Comparison of ENCODE assay signal across 7 mouse cellular contexts in the genomic region with DNA sequence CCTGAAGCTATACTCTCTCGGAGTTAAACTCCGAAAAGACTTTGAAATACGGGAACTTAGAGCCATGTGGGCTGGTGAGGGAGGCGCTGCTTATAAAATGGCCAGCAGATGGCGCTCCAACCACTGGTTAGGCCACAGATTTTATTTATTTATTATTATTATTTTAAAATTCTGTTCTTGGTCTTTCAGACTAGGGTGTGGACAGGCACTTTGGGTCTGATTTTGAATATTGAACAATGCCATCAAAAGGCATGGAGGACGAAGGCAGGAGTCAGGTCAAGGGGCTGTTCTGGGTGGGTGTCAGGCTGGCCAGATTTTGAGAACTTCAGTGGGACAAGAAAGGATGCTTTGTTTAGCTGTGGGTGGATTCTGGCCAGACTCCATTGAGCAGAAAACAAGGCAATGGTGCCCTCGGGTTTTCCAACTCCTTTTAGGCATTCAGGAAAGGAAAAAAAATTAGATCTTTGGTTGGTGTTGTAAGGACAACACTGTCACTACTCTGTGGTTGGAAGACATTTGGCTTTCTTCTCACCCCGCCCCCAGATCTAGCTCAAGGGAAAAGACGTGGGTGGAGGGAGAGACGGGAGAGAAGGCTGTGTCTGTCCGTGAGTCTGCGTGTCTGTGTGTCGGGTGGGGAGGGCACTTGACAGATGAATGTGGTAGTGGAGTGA.
DNase-seq lines count a peak whose midpoint lies in the region; ATAC-seq lines count a peak whose summit lies in the region.

No protein-coding gene starts in this region.

- no peaks in the 10 kb centered on the region for H3K9me3 ChIP-seq in forebrain, embryonic 12.5 days
- no peaks in the 10 kb centered on the region for H3K9me3 ChIP-seq in hindbrain, embryonic 10.5 days

- peaks cover 42% of the 10 kb centered on the region for H3K27me3 ChIP-seq in forebrain, embryonic 12.5 days
- peaks cover 57% of the 10 kb centered on the region for H3K27me3 ChIP-seq in hindbrain, embryonic 10.5 days (ENCODE audit: insufficient read depth, poor library complexity, severe bottlenecking)

- H3K27ac ChIP-seq in forebrain, embryonic 12.5 days: no peak overlapping the region
- H3K27ac ChIP-seq in hindbrain, embryonic 10.5 days: peak overlapping the region; percentile 75

- 24% methylated on average over 13 of the region's 13 CpGs for WGBS in forebrain, embryonic 12.5 days
- WGBS in hindbrain, embryonic 10.5 days: 17% methylated on average over 13 of the region's 13 CpGs

- no peak overlapping the region for H3K9ac ChIP-seq in forebrain, embryonic 12.5 days

- peaks cover 18% of the 10 kb centered on the region for H3K4me1 ChIP-seq in forebrain, embryonic 12.5 days
- H3K4me1 ChIP-seq in hindbrain, embryonic 10.5 days (replicated peaks): peaks cover 24% of the 10 kb centered on the region

- no peak overlapping the region for H3K4me3 ChIP-seq in forebrain, embryonic 12.5 days (replicated peaks)
- no peak overlapping the region for H3K4me3 ChIP-seq in hindbrain, embryonic 10.5 days

- no peak overlapping the region for H3K4me2 ChIP-seq in forebrain, embryonic 12.5 days

- DNase-seq in NIH3T3 (ENCODE audit: low read depth): peak; percentile 91
- DNase-seq in c-Kit-positive CD71-negative TER-119-negative erythroid progenitor cells, embryonic 14.5 days (ENCODE audit: low read depth): peak; percentile 43
- DNase-seq in hindbrain, embryonic 10.5 days (ENCODE audit: low spot score): peak; percentile 70
- DNase-seq in layer of hippocampus, adult 9-10 months (ENCODE audit: low spot score): peak; percentile 68
- DNase-seq in lung, postnatal 36 days: peak; percentile 89
- peak; percentile 12 to 59 for DNase-seq in right cerebral cortex, postnatal 36 days (ENCODE audit: low spot score in 2 of 2)

- peak; percentile 41; the same call in 1 of the 2 replicates for ATAC-seq in forebrain, embryonic 12.5 days (ENCODE audit: low FRiP score)

- no peaks in the 10 kb centered on the region for H3K36me3 ChIP-seq in forebrain, embryonic 12.5 days (replicated peaks)
- no peaks in the 10 kb centered on the region for H3K36me3 ChIP-seq in hindbrain, embryonic 10.5 days

Comparison
In these comparisons a context has a peak if more than half of its experiments do, and no peak if none do; other contexts are left out.
1. DNase-seq: peak in every context shown above with its lines; median percentile 91 in NIH3T3; 89 in lung, postnatal 36 days; 70 in hindbrain, embryonic 10.5 days; 68 in layer of hippocampus, adult 9-10 months; 43 in c-Kit-positive CD71-negative TER-119-negative erythroid progenitor cells, embryonic 14.5 days; 36 in right cerebral cortex, postnatal 36 days.